Mouse (Mus musculus): ENCODE results near the gene Il5. TPM values are rescaled to one million over a fixed set of nuclear protein-coding genes. Genes with fewer than 3 reads are reported as not detected.

The Il5 gene
- polyA plus RNA-seq, 1 experiment: not detected

DNA sequence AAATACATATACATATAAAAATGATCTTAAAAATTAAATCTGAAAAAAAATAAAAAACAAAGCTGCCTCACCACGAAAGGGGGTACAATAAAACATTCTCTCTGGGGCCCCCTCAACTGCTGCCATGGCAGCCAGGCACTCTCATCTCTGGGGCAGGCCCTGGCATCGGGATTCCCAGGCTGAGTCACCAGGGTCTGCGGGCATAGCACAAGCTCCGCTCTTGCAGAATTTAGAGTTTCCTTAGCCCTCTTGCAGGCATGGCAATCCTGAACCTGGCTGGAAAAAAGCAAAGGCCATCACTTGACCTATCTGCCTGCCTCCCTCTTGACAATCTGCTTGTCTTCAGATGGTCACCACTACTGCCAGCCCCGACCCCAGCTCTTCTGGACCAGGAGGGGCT, 40.7 kb downstream of the Il5 start:
- no peak for TF ChIP-seq GATA1 (IDR thresholded peaks at IDR 0.05; ENCODE audit: low read length)

DNA sequence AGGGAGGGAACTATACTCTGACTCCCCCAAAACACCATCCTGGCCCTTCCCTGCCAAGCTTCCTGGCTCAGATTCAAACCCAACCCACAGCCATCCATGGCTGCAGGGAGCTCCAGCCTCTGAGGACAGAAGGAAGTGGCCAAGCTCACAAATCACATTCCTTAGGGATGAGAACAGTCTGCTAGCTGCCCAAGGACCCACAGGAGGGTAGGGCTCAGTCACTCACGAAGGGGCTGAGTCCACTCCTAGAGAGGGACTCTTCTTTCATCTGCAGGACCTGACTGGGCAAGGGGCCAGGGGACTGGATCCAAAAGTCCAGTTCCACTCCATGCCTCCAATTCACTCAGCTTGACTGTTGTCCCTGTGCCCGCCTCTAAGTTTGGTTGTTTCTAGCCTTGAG, 41.2 kb downstream of the Il5 start:
- no peak for TF ChIP-seq GATA1 (IDR thresholded peaks at IDR 0.05; ENCODE audit: low read length)

DNA sequence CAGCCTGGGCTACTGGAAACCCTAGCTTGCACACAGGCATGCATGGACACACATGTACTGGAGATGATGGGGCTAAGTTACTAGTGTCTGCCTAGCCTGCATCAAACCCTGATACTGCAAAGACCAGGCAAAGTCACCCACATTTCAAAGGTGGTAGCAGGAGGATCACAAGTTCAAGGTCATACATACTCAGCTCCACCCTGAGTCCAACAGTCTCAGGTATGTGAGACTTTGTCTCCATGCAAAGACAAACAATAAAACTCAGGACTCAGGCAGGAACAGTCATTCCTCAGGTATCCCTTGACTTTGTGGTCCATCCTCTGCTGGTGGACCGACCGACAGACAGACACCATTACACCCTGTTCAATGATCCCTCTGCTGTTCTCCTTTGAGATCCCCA, 41.8 kb downstream of the Il5 start:
- no peak for TF ChIP-seq GATA1 (IDR thresholded peaks at IDR 0.05; ENCODE audit: low read length)

DNA sequence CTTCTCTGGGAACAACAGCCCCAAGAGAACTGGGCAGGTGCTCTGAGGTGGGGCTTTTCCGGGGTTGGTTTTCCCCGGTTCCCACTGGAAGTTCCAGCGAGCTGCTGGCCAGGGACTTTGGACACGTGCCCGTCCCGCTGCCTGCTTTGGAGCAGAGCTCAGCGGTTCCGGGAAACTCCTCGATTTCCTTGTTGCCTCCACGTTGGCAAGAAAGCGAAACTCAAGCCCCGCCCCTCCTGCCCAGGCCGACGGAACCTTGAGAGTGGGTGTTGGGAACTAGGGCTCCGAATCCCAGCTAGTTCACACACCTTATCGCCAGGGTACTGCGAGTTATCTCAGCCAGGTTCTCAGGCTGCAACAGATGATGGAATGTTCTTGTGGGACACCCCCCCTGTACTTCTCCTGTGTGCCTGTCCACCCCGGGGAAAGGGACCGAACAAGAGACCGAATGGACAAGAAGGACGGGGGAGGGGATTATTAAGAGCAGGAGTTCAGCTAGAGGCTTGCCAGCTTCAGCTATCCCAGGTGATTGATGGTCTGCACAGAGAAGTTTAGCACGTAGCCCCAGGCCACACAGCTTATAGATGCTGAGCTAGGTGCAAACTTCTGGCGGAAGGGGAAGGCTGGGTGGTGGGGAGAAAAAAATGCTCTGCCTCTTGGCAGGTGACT, 42.4 kb downstream of the Il5 start:
- no peak for TF ChIP-seq GATA1 (IDR thresholded peaks at IDR 0.05; ENCODE audit: low read length)

DNA sequence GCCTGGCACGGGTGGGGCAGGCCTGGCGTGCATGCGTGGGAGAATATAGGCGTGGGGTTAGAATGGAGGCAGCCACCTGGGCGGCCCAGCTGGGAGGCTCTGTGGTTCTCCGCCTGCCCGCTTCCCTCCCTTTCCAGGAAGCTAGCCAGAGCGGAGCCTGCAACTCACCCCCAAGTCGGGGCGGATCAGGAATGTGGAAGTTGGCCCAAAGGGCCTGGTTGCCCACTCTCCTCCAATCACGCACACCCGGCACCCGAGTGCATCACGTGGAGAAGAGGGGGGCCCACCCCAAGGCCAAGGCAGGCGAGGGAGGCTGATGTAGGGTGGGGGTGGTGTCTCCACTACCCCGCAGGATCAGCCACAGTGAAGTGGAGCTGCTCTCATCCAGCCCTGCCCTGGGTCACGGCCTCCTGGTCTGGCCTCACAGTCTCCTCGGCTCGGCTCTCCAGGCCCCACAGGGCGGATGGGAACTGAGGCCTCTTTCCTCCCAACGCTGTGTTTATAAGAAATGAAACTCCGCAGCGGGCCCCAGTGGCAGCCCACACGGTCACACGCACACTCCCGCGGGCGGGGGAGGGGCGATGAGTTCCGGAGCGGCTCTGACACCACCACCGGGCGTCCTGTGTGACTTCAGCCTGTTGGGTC, 43.0 kb downstream of the Il5 start:
- TF ChIP-seq GATA1 (IDR thresholded peaks at IDR 0.05; ENCODE audit: low read length): no peak

DNA sequence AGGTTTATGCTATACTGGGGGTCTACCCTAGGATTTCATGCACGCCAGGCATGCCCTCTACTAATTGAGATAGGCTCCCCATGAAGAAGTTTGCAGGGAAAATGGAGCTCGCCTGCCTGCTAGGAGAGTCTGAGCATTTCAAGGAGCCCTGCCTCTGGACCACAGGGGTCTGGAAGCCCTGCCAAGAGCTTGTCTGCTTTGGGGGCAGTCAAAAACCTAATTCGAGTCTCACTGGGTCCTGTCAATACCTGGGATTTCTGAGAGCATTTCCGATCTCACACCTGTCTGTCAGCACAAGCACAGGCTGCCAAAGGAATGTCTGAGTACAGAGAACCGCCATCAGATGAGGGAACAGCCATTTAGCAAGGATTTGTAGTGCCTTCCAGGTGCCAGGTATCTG, 44.0 kb downstream of the Il5 start:
- TF ChIP-seq GATA1 (IDR thresholded peaks at IDR 0.05; ENCODE audit: low read length): no peak

DNA sequence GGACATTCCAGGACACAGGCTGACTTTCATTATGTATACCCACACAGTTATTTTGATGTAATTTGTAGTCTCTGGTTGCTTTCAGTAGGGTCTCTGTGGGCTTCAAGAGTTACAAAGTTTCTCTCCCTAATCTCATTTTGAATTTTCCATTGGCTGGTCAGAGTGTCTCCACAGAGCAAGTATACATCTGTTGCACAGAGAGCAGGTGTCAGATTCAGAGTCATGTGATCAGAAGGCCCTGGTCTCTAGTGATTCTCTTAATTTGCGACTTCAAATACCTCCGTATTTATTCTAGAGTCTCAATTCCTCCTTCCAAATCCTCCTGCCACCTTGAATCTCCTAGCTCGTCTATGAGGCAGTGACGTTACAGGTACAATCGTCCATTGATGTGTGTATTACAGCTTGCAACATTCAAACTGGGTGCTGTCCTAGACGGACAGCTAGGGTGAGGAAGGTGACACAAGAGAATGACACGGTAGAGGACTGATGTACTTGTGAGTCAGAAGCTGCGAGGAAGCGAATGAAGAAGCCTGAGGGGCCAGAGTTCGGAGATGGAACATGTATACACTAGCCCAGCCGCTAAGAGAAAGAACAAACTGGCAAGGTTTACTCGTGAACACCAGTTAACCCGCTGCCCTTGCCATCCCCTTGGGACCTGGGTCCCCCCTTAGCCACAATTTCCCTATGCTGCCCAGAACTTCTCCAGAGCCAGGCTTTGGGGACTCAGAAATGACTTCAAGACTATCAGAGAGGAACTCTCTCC, 48.0 kb downstream of the Il5 start:
- TF ChIP-seq GATA1 (IDR thresholded peaks at IDR 0.05; ENCODE audit: low read length): no peak

DNA sequence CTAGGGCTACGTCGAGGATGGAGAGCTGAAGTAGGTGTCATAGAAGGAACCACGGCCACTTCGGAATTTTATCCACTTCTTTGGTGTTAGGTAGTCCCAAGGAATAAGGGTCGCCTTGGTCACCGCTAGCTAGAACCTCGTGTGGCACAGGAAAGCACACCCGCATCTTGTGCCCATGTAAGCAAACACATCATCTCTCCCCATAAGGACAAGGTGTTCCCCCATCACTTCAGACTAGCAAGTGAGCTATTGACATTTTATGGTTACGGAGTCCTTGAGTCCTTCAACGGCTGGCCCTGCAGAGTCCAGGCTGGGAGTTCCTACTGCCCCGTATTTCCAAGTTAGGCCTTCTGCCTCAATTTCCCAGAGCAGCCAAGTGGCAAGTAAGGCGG, 48.6 kb downstream of the Il5 start:
- no peak for TF ChIP-seq GATA1 (IDR thresholded peaks at IDR 0.05; ENCODE audit: low read length)

DNA sequence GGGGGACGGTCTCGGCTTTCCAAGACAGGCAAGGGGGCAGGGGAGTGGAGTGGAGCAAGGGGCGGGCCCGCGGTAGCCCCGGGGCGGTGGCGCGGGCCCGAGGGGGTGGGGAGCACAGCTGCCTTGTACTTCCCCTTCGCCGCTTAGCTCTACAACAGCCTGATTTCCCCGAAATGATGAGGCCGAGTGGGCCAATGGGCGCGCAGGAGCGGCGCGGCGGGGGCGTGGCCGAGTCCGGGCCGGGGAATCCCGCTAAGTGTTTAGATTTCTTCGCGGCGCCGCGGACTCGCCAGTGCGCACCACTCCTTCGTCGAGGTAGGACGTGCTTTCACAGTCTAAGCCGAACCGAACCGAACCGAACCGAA, 49.1 kb downstream of the Il5 start, which contains the start of gene Irf1:
Gene Irf1 (plus strand): TSS at position 255 of the 365 bp plus-strand sequence.
- TF ChIP-seq GATA1 (IDR thresholded peaks at IDR 0.05; ENCODE audit: low read length): no peak

DNA sequence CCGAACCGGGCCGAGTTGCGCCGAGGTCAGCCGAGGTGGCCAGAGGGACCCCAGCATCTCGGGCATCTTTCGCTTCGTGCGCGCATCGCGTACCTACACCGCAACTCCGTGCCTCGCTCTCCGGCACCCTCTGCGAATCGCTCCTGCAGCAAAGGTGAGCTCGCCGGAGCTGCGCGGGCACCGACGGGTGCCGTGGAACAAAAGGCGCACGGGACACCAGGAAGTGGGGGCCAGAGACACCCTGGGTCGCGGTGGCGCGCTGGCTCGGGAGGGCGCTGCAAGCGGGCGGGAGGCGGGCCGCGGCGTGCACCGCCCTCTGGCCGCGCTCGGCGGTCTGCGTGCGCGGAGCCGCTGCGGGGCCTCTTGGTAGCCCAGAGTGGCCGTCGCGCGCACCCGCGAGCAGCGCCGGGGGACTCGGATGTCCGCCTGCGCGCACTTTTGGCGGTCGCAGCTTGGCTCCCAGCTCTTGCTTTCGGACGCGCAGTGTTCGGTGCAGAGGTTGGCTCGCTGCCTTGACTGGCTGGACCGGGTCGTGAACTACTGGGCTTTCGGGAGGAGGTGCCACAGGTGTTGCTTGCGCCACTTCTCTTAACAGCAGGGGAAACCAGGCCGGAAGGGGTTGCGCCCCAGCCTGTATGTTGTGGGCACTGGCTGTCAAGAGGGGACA, 49.7 kb downstream of the Il5 start:
- TF ChIP-seq GATA1 (IDR thresholded peaks at IDR 0.05; ENCODE audit: low read length): no peak

DNA sequence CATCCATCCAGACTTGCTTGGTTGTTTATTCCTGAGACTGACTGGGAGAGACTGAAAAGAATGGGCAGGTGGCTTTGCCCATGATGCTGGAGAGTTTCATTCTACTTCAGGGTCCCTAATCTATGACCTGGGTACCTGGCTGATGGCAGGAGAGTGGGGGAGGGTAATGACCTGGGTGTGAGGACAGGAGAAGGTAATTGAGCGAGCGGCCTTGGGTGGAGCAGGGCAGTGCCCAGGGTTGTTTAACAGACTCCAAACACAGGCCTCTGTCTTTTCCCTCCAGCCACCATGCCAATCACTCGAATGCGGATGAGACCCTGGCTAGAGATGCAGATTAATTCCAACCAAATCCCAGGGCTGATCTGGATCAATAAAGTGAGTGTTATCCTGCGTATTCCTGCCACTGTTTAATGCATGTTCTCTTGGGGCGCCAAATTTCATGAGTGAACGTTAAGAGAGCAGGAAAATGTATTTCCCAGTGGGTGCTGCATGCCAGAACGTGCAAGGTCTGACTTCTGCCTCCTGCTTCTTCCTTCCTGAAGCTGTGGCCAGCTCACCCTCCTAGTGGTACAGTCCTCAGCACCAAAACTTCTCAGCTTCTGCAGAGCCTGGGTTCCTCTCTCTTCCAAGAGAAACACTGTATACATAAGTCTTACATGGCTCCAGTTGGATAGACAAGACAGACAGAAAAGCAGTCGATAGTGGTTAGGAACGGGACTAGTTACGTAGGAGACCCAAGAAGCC, 50.6 kb downstream of the Il5 start:
- no peak for TF ChIP-seq GATA1 (IDR thresholded peaks at IDR 0.05; ENCODE audit: low read length)

DNA sequence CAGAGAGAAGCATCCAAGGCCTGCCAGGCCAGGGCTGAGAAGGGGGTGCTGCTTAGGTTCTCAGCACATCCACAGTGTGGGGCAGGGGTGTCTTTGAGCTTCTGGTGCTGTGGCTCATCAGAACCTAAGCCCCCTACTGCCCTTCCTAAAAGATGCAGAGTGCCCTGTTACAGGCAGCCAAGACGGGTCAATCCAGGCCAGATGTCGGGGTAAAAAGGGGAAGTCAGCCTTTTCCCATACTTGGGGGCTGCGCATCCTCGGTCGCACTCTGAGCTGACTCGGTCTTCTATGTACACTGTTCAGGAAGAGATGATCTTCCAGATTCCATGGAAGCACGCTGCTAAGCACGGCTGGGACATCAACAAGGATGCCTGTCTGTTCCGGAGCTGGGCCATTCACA, 51.9 kb downstream of the Il5 start:
- TF ChIP-seq GATA1 (IDR thresholded peaks at IDR 0.05; ENCODE audit: low read length): no peak

DNA sequence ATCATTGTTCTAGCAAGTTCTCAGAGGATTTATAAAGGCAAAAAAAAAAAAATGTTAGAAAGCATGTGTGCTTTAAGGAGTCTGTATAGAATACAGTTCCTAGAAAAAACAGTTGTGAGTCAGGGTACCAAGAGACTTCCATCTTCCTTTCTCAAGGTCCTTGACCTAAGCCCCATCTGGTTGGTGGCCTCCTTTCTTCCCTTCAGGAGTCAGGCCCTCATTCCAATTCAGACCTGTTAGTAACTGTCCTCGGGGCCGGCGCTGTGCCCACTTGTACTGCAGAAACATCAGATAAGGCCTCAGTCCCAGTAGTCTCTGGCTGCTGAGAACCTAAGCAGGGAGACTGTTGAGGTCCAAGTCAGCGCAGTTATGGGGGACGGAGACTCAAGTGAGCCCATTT, 52.5 kb downstream of the Il5 start, which contains the start of gene Gm17334:
Gene Gm17334 (minus strand): TSS at position 101 of the 400 bp plus-strand sequence.
- no peak for TF ChIP-seq GATA1 (IDR thresholded peaks at IDR 0.05; ENCODE audit: low read length)

DNA sequence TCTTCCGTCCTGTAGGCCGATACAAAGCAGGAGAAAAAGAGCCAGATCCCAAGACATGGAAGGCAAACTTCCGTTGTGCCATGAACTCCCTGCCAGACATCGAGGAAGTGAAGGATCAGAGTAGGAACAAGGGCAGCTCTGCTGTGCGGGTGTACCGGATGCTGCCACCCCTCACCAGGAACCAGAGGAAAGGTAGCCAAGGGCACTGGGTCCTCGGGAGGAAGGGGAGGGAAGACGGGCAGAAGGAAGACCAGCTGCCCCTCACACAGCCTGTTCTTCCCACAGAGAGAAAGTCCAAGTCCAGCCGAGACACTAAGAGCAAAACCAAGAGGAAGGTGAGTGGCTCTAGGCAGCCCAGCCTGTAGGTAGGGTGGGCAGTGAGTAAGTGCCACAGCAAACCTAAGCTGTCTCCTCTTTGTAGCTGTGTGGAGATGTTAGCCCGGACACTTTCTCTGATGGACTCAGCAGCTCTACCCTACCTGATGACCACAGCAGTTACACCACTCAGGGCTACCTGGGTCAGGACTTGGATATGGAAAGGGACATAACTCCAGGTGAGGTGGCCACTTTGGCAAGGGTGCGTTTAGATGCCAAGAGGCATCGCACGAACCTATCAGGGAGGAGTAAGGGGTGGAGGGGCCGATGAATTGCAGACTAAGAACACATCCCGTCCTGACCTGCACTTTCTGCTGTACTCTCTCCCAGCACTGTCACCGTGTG, 53.2 kb downstream of the Il5 start:
- no peak for TF ChIP-seq GATA1 (IDR thresholded peaks at IDR 0.05; ENCODE audit: low read length)

Other genes with a start within 250 kb of the Il5 start
- gene Gm9945, start 240.6 kb upstream of the Il5 start, polyA plus RNA-seq (2012): 0.15 and 0.50 TPM in 2 replicates
- gene Sowaha, start 240.5 kb upstream of the Il5 start, polyA plus RNA-seq (2012): 12.6 and 15.6 TPM in 2 replicates
- 208 and 239 TPM in 2 replicates for gene Sept8, start 201.5 kb upstream of the Il5 start, polyA plus RNA-seq (2012)
- 6.9 and 7.2 TPM in 2 replicates for gene Kif3a, start 153.4 kb upstream of the Il5 start, polyA plus RNA-seq (2012)
- gene Il4, start 102.1 kb upstream of the Il5 start, polyA plus RNA-seq (2012): 0.81 TPM in 1 of 2 replicates, not detected in the other
- gene Il13, start 86.1 kb upstream of the Il5 start, polyA plus RNA-seq (2012): not detected in 2 replicates
- 16.0 and 16.3 TPM in 2 replicates for gene Rad50, start 13.5 kb upstream of the Il5 start, polyA plus RNA-seq (2012)
- gene Irf1, start 49.2 kb downstream of the Il5 start, polyA plus RNA-seq (2012): 0.25 and 0.32 TPM in 2 replicates
- not detected in 2 replicates for gene Gm17334, start 52.4 kb downstream of the Il5 start, polyA plus RNA-seq (2012)
- gene Gm12216, start 138.5 kb downstream of the Il5 start, polyA plus RNA-seq (2012): not detected in 2 replicates
- gene Slc22a5, start 170.9 kb downstream of the Il5 start, polyA plus RNA-seq (2012): 7.4 and 8.4 TPM in 2 replicates

All from G1E-ER4 (cell line).